Mouse (Mus musculus): ENCODE results near the gene Syt14.

Syt14 gene

DNA sequence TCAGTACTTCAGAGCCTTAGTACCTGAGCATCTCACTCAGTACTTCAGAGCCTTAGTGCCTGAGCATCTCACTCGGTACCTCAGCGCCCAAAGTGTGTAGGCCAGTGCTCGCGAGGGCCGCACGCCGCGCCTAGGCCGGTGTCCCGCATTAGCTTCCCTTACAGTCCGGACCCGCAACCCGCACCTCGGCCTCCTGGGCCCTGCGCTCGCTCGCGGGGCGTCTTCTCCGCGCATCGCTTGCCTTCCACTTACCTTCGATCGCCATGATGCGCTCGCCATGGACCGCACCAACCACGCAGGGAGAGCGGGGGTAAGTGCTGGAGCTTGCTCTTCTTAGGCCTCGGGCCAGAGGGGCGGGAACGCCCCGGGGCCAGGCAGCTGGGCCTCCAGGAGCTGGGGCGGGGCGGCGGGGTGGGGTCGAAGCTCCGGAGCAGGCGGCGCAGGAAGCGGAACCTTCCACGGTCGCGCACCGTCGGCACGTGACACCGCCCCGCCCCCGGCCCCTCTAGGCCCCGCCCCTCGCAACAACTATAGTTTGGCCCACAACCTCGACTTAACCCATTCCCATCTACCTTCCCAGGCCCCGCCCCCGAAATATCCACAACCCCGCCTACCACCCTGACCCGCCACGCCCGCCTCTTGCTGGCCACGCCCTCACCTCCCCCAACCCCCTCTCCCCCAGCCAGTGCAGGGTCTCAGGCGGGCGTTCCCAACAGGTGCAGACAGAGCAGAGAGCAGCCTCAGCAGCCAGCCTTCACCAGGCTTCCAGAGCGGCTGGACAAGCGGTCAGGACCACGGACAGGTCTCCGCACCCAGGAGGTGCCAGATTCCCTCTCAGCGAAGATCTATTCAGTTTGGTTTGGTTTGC, at the start of gene Syt14:
Syt14 (minus strand) TSS at position 405 of the 868 bp plus-strand sequence.
- DNase-seq (ENCODE audit: low read depth, low spot score) = no peak

GRCm38 (mm10) chr1:193084016-193084415, 48.4 kb upstream of the Syt14 start:
- no peak for DNase-seq (ENCODE audit: low read depth, low spot score)

- DNase-seq (ENCODE audit: low read depth, low spot score) = no peak
These were observed 47.5 kb upstream of the Syt14 start for GRCm38 (mm10) chr1:193083051-193083450.

GRCm38 (mm10) chr1:193082311-193082921, 46.8 kb upstream of the Syt14 start:
- no peak for DNase-seq (ENCODE audit: low read depth, low spot score)

- no peak for DNase-seq (ENCODE audit: low read depth, low spot score)
These were observed 27.0 kb upstream of the Syt14 start for GRCm38 (mm10) chr1:193062618-193063017.

DNA sequence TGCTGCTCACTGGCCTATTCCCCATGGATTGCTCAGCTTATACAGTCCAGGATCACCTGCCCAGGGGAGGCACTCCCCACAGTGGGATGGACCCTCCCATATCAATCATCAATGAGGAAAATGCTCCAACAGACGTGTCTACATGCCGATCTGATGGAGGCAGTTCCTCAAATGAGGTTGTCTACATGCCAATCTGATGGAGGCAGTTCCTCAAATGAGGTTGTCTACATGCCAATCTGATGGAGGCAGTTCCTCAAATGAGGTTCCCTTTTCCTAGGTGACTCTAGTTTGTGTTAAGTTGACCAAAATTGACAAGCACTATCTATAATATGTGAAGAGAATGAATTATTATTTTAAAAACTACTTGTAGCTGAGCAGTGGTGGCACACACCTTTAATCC, 24.6 kb upstream of the Syt14 start:
- no peak for DNase-seq (ENCODE audit: low read depth, low spot score)

GRCm38 (mm10) chr1:193059596-193059995, 24.0 kb upstream of the Syt14 start:
- no peak for DNase-seq (ENCODE audit: low read depth, low spot score)

- no peak for DNase-seq (ENCODE audit: low read depth, low spot score)
These were observed 18.8 kb upstream of the Syt14 start for GRCm38 (mm10) chr1:193054401-193054800.

GRCm38 (mm10) chr1:193053065-193053464, 17.5 kb upstream of the Syt14 start:
- no peak for DNase-seq (ENCODE audit: low read depth, low spot score)

GRCm38 (mm10) chr1:193047616-193048015, 12.0 kb upstream of the Syt14 start:
- no peak for DNase-seq (ENCODE audit: low read depth, low spot score)

- no peak for DNase-seq (ENCODE audit: low read depth, low spot score)
These were observed 7.3 kb upstream of the Syt14 start for GRCm38 (mm10) chr1:193042760-193043295.

- no peak for DNase-seq (ENCODE audit: low read depth, low spot score)
These were observed 614 bp downstream of the Syt14 start for GRCm38 (mm10) chr1:193034951-193035370.

- DNase-seq (ENCODE audit: low read depth, low spot score) = no peak
These were observed 11.3 kb downstream of the Syt14 start for GRCm38 (mm10) chr1:193024311-193024710.

DNA sequence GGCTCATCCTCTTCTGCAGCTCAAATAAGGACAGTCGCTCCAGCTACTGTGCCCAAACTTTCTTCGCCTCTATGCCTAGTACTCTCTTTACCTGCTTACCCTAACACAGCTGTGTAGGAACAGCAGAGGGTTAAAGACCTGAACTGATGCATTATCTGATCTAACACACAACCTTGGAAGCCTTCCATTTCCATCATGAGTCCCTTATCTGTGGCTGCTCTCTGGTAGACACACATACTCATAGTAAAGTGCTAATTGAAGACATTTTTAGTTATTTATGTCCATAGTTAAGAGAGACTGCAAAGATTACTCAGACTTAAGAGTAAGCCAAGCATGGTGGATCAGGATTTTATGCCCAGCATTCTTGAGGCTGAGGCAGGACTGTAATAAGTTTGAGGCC, 23.2 kb downstream of the Syt14 start:
- no peak for DNase-seq (ENCODE audit: low read depth, low spot score)

DNA sequence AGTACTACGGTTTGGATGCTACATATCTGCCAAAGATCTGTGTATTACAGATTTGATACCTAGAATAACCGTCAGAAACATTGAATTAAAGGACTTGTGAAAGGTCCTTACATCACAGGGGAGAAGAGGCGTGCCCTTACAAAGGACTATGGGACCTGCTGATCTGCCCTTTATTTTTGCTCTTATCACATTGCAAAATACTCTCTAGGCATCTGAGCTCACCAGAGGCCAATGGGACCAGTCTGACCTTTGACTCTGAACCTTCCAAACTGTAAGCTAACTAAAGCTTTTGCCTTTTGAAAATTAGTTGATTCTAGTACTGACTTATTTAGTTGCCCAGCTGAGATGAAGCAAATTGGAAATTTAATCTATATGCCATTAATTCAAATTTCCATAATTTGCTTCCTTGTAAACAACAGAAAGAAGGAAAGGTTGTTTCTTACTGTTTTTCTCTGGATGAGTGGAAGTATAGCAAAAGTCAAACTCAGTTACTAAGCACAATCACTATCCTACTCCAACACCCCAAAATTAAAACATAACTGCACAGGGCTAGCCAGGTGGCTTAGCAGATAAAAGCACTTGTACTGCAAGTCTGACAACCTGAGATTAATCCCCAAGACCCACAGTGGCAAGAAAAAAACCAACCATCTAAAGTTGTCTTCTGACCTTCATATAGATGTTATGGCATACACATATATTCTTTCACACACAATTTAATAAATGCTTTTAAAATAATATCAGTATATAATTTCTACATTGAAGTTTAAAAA, 24.4 kb downstream of the Syt14 start:
- no peak for DNase-seq (ENCODE audit: low read depth, low spot score)

GRCm38 (mm10) chr1:193004581-193004980, 31.0 kb downstream of the Syt14 start:
- no peak for DNase-seq (ENCODE audit: low read depth, low spot score)

GRCm38 (mm10) chr1:193003953-193004352, 31.6 kb downstream of the Syt14 start:
- DNase-seq (ENCODE audit: low read depth, low spot score) = no peak

DNA sequence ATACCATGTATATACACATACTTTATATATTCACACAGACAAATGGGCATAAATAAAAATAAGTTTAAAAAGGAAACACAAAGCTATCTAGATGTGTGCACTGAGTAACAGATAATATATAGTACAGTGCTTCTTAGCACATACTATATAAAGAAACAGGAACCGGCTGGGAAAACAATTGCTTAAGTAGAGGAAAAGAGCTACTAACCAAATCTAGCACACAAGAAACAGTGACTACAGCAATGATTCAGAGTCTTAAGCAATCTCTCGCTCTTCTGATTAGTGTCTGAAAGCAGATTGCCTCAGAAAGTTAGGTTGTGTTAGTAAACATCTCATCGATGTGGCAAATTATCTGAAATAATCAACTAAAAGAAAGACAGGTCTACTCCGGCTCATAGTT, 33.3 kb downstream of the Syt14 start:
- no peak for DNase-seq (ENCODE audit: low read depth, low spot score)

- DNase-seq (ENCODE audit: low read depth, low spot score) = no peak
These were observed 34.0 kb downstream of the Syt14 start for GRCm38 (mm10) chr1:193001587-193001986.

- DNase-seq (ENCODE audit: low read depth, low spot score) = peak; percentile 28
These were observed 34.7 kb downstream of the Syt14 start for GRCm38 (mm10) chr1:193000908-193001307.

DNA sequence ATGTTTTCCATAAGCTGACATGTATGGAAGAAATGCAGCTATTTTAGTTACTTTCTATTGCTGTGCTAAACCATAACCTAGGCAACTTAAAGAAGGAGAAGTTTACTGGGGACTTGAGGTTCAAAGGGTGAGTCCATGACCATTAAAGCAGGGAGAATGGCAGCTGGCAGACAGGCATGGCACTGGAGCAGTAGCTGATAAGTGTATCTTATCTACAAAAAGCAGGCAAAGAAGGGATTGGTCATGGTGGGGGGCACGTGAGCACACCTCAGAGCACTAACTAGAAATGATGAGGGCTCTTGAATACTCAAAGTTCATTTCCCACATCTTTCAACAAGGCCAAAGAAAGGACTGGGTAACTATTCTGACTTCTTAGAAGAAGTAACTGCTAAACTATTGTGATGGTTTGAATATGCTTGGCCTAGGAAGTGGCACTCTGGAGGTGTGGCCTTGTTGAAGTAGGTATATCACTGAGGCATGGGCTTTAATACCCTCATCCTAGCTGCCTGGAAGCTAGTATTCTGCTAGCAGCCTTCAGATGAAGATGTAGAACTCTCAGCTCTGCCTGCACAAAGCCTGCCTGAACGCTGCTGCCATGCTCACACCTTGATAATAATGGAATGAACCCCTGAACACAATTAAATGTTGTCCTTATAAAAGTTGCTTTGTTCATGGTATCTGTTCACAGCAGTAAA, 41.2 kb downstream of the Syt14 start:
- no peak for DNase-seq (ENCODE audit: low read depth, low spot score)
